Mouse (Mus musculus): Measurements from ENCODE around the gene Mroh2a.

DNA sequence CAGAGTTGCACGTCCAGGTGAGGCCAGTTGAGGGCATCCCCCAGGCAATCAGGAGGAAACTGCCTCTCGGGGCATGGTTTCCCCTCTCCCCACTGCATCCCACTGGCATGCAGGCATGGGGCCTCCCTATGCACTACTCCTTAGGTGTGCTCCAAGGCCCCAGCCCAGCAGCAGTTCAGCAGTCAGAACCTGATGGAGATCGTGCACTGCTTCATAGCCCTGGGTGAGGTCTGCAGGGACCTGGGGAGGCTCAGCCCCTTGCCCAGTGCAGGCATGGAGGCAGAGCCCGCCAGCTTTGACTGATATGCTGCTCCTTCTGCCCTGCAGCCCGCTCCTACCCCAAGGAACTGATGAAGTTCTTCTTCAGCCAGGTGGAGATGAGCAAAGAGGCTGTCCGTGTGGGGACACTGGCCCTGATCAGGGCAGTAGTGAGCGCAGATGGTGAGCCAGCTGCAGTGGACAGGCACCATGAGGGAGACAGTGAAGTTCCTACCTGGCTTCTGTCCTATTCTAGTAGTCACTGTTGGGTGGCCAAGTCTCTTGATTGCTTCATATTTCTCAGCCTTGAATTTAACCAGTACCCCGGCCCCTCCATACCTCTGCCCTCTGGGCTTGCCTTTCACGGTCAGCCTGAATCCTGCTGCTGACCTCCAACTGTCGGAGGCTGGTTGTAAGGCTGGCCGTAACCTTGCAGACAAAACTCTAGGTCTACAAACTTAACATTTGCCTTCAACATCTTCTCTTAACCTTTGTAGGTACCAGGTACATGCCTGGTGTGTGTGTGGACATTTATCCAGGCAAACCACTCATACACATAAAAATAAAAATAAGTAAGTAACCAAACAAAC is 8.5 kb downstream of the Mroh2a start:
- TF ChIP-seq CTCF (IDR thresholded peaks at IDR 0.05; ENCODE audit: borderline replicate concordance, extremely low read depth, insufficient read depth, insufficient read length) (no peak), POLR2A (IDR thresholded peaks at IDR 0.05; ENCODE audit: borderline replicate concordance, extremely low read depth, insufficient read depth, insufficient read length, poor library complexity, severe bottlenecking) (no peak)

Data from brain, embryonic 14.5 days (tissue).